8 mouse cellular contexts compared by ENCODE assay signal in the genomic region with DNA sequence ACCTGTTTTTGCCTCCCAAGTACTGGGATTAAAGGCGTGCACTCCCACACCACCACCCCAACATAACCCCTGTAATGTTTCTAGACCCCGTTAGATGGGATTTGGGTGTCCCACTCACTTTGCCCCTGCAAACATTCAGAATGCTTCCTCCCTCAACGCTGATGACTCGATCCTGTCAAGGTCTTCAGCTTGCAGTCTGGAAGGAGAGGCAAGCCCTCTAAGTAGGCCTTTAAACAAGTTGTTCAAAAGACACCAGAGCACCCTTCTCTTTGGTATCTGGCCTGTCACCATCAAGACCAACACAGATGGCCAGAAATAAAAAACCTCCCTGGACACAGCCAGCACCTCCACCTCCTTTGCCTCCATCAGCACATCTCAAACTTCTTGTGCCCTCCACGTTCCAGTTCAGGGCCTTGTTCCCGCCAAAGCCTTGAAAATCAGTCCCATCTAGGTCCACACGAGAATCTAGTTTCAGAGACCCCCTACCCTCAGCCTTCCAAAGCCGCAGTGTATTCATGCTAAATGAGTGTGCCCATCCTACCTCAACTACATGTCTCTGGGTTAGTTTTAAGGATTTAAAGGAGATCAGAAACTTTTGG. TPM values are rescaled to one million over a fixed set of nuclear protein-coding genes. Genes with fewer than 3 reads are reported as not detected.
A peak's percentile ranks its signal among the peaks of the same experiment; 100 is the strongest.
DNase-seq lines count a peak whose midpoint lies in the region; ATAC-seq lines count a peak whose summit lies in the region.

No protein-coding gene starts in this region.

- peak; percentile 13 for DNase-seq in CD4-positive, CD25-positive, alpha-beta regulatory T cell, adult 2 months (ENCODE audit: low read depth, low spot score)
- DNase-seq in lung, postnatal 14 days: no peak
- DNase-seq in limb, embryonic 10.5 days (ENCODE audit: low spot score): no peak
- DNase-seq in adrenal gland, postnatal 25 days: no peak
- DNase-seq in layer of hippocampus, adult 9-10 months (ENCODE audit: low spot score): no peak

- peak overlapping the region; percentile 73 for H3K4me3 ChIP-seq in lung, embryonic 16.5 days (ENCODE audit: low read length)
- peak overlapping the region; percentile 80 for H3K4me3 ChIP-seq in limb, embryonic 10.5 days
- H3K4me3 ChIP-seq in neural tube, embryonic 14.5 days (ENCODE audit: low read depth, low read length): peak overlapping the region; percentile 45

- peak overlapping the region; percentile 70 for H3K4me2 ChIP-seq in lung, embryonic 16.5 days (ENCODE audit: low read depth, low read length)
- H3K4me2 ChIP-seq in neural tube, embryonic 14.5 days (ENCODE audit: low read depth, low read length): peak overlapping the region; percentile 54

- peaks cover 16% of the 10 kb centered on the region for H3K4me1 ChIP-seq in lung, embryonic 16.5 days (replicated peaks; ENCODE audit: control insufficient read depth, insufficient read depth, low read length)
- peaks cover 31% of the 10 kb centered on the region for H3K4me1 ChIP-seq in limb, embryonic 10.5 days
- H3K4me1 ChIP-seq in neural tube, embryonic 14.5 days (ENCODE audit: control insufficient read depth, insufficient read depth, low read length): no peaks in the 10 kb centered on the region

- H3K27ac ChIP-seq in lung, embryonic 16.5 days (ENCODE audit: low read length): peak overlapping the region; percentile 78
- peak overlapping the region; percentile 86 for H3K27ac ChIP-seq in limb, embryonic 10.5 days
- H3K27ac ChIP-seq in neural tube, embryonic 14.5 days (ENCODE audit: low read depth, low read length): no peak overlapping the region

- H3K9ac ChIP-seq in lung, embryonic 16.5 days (ENCODE audit: low read length): peak overlapping the region; percentile 83
- H3K9ac ChIP-seq in neural tube, embryonic 14.5 days (replicated peaks; ENCODE audit: low read depth, low read length): no peak overlapping the region

- H3K9me3 ChIP-seq in lung, embryonic 16.5 days (ENCODE audit: control insufficient read depth, low read length): no peaks in the 10 kb centered on the region
- H3K9me3 ChIP-seq in limb, embryonic 10.5 days (replicated peaks): no peaks in the 10 kb centered on the region
- no peaks in the 10 kb centered on the region for H3K9me3 ChIP-seq in neural tube, embryonic 14.5 days (ENCODE audit: control insufficient read depth, low read length)

- no peaks in the 10 kb centered on the region; the same call in 1 of the 2 replicates for H3K36me3 ChIP-seq in lung, embryonic 16.5 days (ENCODE audit: control insufficient read depth, insufficient read depth, low read length)
- peaks cover 12% of the 10 kb centered on the region for H3K36me3 ChIP-seq in limb, embryonic 10.5 days
- no peaks in the 10 kb centered on the region for H3K36me3 ChIP-seq in neural tube, embryonic 14.5 days (ENCODE audit: control insufficient read depth, insufficient read depth, low read length)

- no peak for ATAC-seq in CD4-positive, CD25-positive, alpha-beta regulatory T cell, adult 4 months
- no peak for ATAC-seq in lung, embryonic 16.5 days (ENCODE audit: low read depth)
- ATAC-seq in neural tube, embryonic 14.5 days (ENCODE audit: low read depth): no peak

- 48% methylated on average over 8 of the region's 8 CpGs for WGBS in lung, embryonic 16.5 days
- 62% methylated on average over 8 of the region's 8 CpGs for WGBS in limb, embryonic 10.5 days
- 56% methylated on average over 8 of the region's 8 CpGs for WGBS in neural tube, embryonic 14.5 days

- H3K27me3 ChIP-seq in lung, embryonic 16.5 days (ENCODE audit: control insufficient read depth, insufficient read depth, low read depth, low read length): no peaks in the 10 kb centered on the region
- H3K27me3 ChIP-seq in limb, embryonic 10.5 days (ENCODE audit: low read depth, poor library complexity, severe bottlenecking): no peaks in the 10 kb centered on the region; the same call in 1 of the 2 replicates
- no peaks in the 10 kb centered on the region for H3K27me3 ChIP-seq in neural tube, embryonic 14.5 days (ENCODE audit: control insufficient read depth, insufficient read depth, low read length)

RNA-seq across cellular contexts. Expression of a gene that starts 0.6 kb away (rescaled TPM):
- under 1 TPM; 0.07 to 0.13 TPM for polyA plus RNA-seq in CD4-positive, CD25-positive, alpha-beta regulatory T cell, adult 4 months (2017; shearing (Covaris generic))
- 1.1 and 1.7 TPM in 2 replicates for polyA plus RNA-seq in lung, embryonic 16.5 days (2015; fragmentation: Nextera tagmentation; extraction: Ambion mirVana)
- polyA plus RNA-seq in limb, embryonic 10.5 days (2016; fragmentation: Nextera tagmentation; extraction: Ambion mirVana): 0.15 and 0.38 TPM in 2 replicates
- 0.61 and 0.71 TPM in 2 replicates for polyA plus RNA-seq in neural tube, embryonic 14.5 days (2014; fragmentation: Nextera tagmentation; extraction: Ambion mirVana)
- 22.8 and 34.2 TPM in 2 replicates for total RNA-seq in adrenal gland, postnatal 25 days (2021)

RNA-seq across cellular contexts. Expression of a gene that starts 29.1 kb away (rescaled TPM):
- polyA plus RNA-seq in CD4-positive, CD25-positive, alpha-beta regulatory T cell, adult 4 months (2017; shearing (Covaris generic)): 10 to 100 TPM in 1 of 2 experiments, 1 to 10 TPM in 1; 6.4 to 22.8 TPM
- polyA plus RNA-seq in lung, embryonic 16.5 days (2015; fragmentation: Nextera tagmentation; extraction: Ambion mirVana): 77.9 and 81.6 TPM in 2 replicates
- polyA plus RNA-seq in limb, embryonic 10.5 days (2016; fragmentation: Nextera tagmentation; extraction: Ambion mirVana): 72.5 and 74.9 TPM in 2 replicates
- polyA plus RNA-seq in neural tube, embryonic 14.5 days (2014; fragmentation: Nextera tagmentation; extraction: Ambion mirVana): 53.4 and 74.8 TPM in 2 replicates
- total RNA-seq in adrenal gland, postnatal 25 days (2021): 101 and 126 TPM in 2 replicates

RNA-seq across cellular contexts. Expression of a gene that starts 29.2 kb away (rescaled TPM):
- polyA plus RNA-seq in CD4-positive, CD25-positive, alpha-beta regulatory T cell, adult 4 months (2017; shearing (Covaris generic)): 10 to 100 TPM; 16.9 to 32.1 TPM
- 70.9 and 76.9 TPM in 2 replicates for polyA plus RNA-seq in lung, embryonic 16.5 days (2015; fragmentation: Nextera tagmentation; extraction: Ambion mirVana)
- polyA plus RNA-seq in limb, embryonic 10.5 days (2016; fragmentation: Nextera tagmentation; extraction: Ambion mirVana): 118 and 120 TPM in 2 replicates
- 36.8 and 43.9 TPM in 2 replicates for polyA plus RNA-seq in neural tube, embryonic 14.5 days (2014; fragmentation: Nextera tagmentation; extraction: Ambion mirVana)
- total RNA-seq in adrenal gland, postnatal 25 days (2021): 60.1 and 69.7 TPM in 2 replicates

RNA-seq across cellular contexts. Expression of a gene that starts 35.3 kb away (rescaled TPM):
- polyA plus RNA-seq in CD4-positive, CD25-positive, alpha-beta regulatory T cell, adult 4 months (2017; shearing (Covaris generic)): 100 to 1,000 TPM in 1 of 2 experiments, 10 to 100 TPM in 1; 77.5 to 135 TPM
- polyA plus RNA-seq in lung, embryonic 16.5 days (2015; fragmentation: Nextera tagmentation; extraction: Ambion mirVana): 24.8 and 27.6 TPM in 2 replicates
- polyA plus RNA-seq in limb, embryonic 10.5 days (2016; fragmentation: Nextera tagmentation; extraction: Ambion mirVana): 10.4 and 15.2 TPM in 2 replicates
- 13.3 and 15.8 TPM in 2 replicates for polyA plus RNA-seq in neural tube, embryonic 14.5 days (2014; fragmentation: Nextera tagmentation; extraction: Ambion mirVana)
- total RNA-seq in adrenal gland, postnatal 25 days (2021): 44.7 and 56.3 TPM in 2 replicates

RNA-seq across cellular contexts. Expression of a gene that starts 57.9 kb away (rescaled TPM):
- polyA plus RNA-seq in CD4-positive, CD25-positive, alpha-beta regulatory T cell, adult 4 months (2017; shearing (Covaris generic)): 10 to 100 TPM; 55.3 to 56.7 TPM
- 120 and 132 TPM in 2 replicates for polyA plus RNA-seq in lung, embryonic 16.5 days (2015; fragmentation: Nextera tagmentation; extraction: Ambion mirVana)
- polyA plus RNA-seq in limb, embryonic 10.5 days (2016; fragmentation: Nextera tagmentation; extraction: Ambion mirVana): 193 and 206 TPM in 2 replicates
- polyA plus RNA-seq in neural tube, embryonic 14.5 days (2014; fragmentation: Nextera tagmentation; extraction: Ambion mirVana): 91.7 and 112 TPM in 2 replicates
- 211 and 245 TPM in 2 replicates for total RNA-seq in adrenal gland, postnatal 25 days (2021)
